In genomic region chr12:100127866-100128480, GRCm38 (mm10) we compare ENCODE assay signal across 10 mouse cellular contexts. TPM values are rescaled to one million over a fixed set of nuclear protein-coding genes. Genes with fewer than 3 reads are reported as not detected.
DNase-seq lines count a peak whose midpoint lies in the region; ATAC-seq and TF ChIP-seq lines count a peak whose summit lies in the region.
"Had no signal": no experiment of that assay in that cellular context is flagged by ENCODE, and none has a peak within 500 bp of the region (broad histone marks: within the 10 kb centered on the region; RNA-seq: fewer than 3 reads in every experiment).

No protein-coding gene starts in this region.

- H3K9ac ChIP-seq in heart, embryonic 11.5 days (ENCODE audit: low read depth, low read length), result peak overlapping the region; percentile 30; the same call in 1 of the 2 replicates
- H3K9ac ChIP-seq in intestine, embryonic 15.5 days, result no peak overlapping the region
- H3K9ac ChIP-seq: forebrain, embryonic 13.5 days had no signal

- H3K4me3 ChIP-seq in layer of hippocampus, adult 2 months, result no peak overlapping the region
- H3K4me3 ChIP-seq in heart, embryonic 11.5 days (ENCODE audit: low read depth, low read length), result no peak overlapping the region
- no peak overlapping the region for H3K4me3 ChIP-seq in intestine, embryonic 15.5 days (replicated peaks)
- H3K4me3 ChIP-seq: forebrain, embryonic 13.5 days; myocyte had no signal

- no peaks in the 10 kb centered on the region for H3K27me3 ChIP-seq in heart, embryonic 11.5 days (ENCODE audit: control insufficient read depth, insufficient read depth, low read length)
- no peaks in the 10 kb centered on the region for H3K27me3 ChIP-seq in intestine, embryonic 15.5 days (replicated peaks)
- H3K27me3 ChIP-seq: forebrain, embryonic 13.5 days; Patski had no signal

- ATAC-seq in heart, embryonic 11.5 days (replicated peaks; ENCODE audit: insufficient number of reproducible peaks, low FRiP score, low TSS enrichment), result peak; percentile 51
- no peak for ATAC-seq in intestine, embryonic 15.5 days
- ATAC-seq in activated CD4-positive, CD25-positive, alpha-beta regulatory T cell, adult 4 months, result no peak
- ATAC-seq: forebrain, embryonic 13.5 days; Patski had no signal

- TF ChIP-seq CTCF in layer of hippocampus, adult 2 months (conservative IDR thresholded peaks at IDR 0.05), result no peak

- no peaks in the 10 kb centered on the region for H3K9me3 ChIP-seq in heart, embryonic 11.5 days (replicated peaks; ENCODE audit: control insufficient read depth, low read length)
- no peaks in the 10 kb centered on the region for H3K9me3 ChIP-seq in intestine, embryonic 15.5 days
- H3K9me3 ChIP-seq: forebrain, embryonic 13.5 days had no signal

- H3K4me1 ChIP-seq in heart, embryonic 11.5 days (ENCODE audit: control insufficient read depth, insufficient read depth, low read length), result peaks cover 20% of the 10 kb centered on the region
- H3K4me1 ChIP-seq in intestine, embryonic 15.5 days (replicated peaks), result peaks cover 5% of the 10 kb centered on the region; the same call in 1 of the 2 replicates
- H3K4me1 ChIP-seq: forebrain, embryonic 13.5 days had no signal

- 36% methylated on average over 8 of the region's 8 CpGs for WGBS in heart, embryonic 11.5 days (ENCODE audit: insufficient replicate concordance)
- WGBS in intestine, embryonic 15.5 days, result 33% methylated on average over 8 of the region's 8 CpGs

- peak overlapping the region; percentile 12 for H3K4me2 ChIP-seq in heart, embryonic 11.5 days
- no peak overlapping the region for H3K4me2 ChIP-seq in intestine, embryonic 15.5 days (replicated peaks)
- H3K4me2 ChIP-seq: forebrain, embryonic 13.5 days had no signal

- peak; percentile 52 to 55 for DNase-seq in layer of hippocampus, adult 2 months (ENCODE audit: low spot score in 2 of 2)
- DNase-seq in layer of hippocampus, postnatal 25 days (ENCODE audit: extremely low spot score in 1 of 2, low spot score in 1 of 2), result no peak
- peak; percentile 80 for DNase-seq in lung, postnatal 25 days (ENCODE audit: low spot score)
- DNase-seq in adrenal gland, postnatal 36 days, result no peak

- peaks cover 40% of the 10 kb centered on the region for H3K36me3 ChIP-seq in heart, embryonic 11.5 days (ENCODE audit: control insufficient read depth, insufficient read depth, low read length)
- H3K36me3 ChIP-seq in intestine, embryonic 15.5 days, result peaks cover 38% of the 10 kb centered on the region

- H3K27ac ChIP-seq in layer of hippocampus, adult 2 months, result peak overlapping the region; percentile 82
- peak overlapping the region; percentile 85 for H3K27ac ChIP-seq in heart, embryonic 11.5 days (ENCODE audit: low read depth, low read length)
- H3K27ac ChIP-seq in intestine, embryonic 15.5 days, result peak overlapping the region; percentile 6; the same call in 1 of the 2 replicates
- H3K27ac ChIP-seq: forebrain, embryonic 13.5 days had no signal

RNA-seq across cellular contexts. Expression of gene Psmc1, which starts 18.0 kb away (rescaled TPM):
- 100 to 1,000 TPM; 185 to 207 TPM for total RNA-seq in layer of hippocampus, adult 2 months (2021)
- 100 to 1,000 TPM; 171 to 205 TPM for total RNA-seq in layer of hippocampus, postnatal 25 days (2021)
- polyA plus RNA-seq in heart, embryonic 11.5 days (2014; fragmentation: Nextera tagmentation; extraction: Ambion mirVana), result 243 and 280 TPM in 2 replicates
- polyA plus RNA-seq in intestine, embryonic 15.5 days (2015; fragmentation: Nextera tagmentation; extraction: Ambion mirVana), result 228 and 235 TPM in 2 replicates
- 100 to 1,000 TPM; 212 to 241 TPM for total RNA-seq in adrenal gland, postnatal 36 days (2021)
- polyA plus RNA-seq in activated CD4-positive, CD25-positive, alpha-beta regulatory T cell, adult 4 months (2017; shearing (Covaris generic)), result 100 to 1,000 TPM; 201 to 218 TPM

RNA-seq across cellular contexts. Expression of gene Nrde2, which starts 31.5 kb away (rescaled TPM):
- 10 to 100 TPM; 23.8 to 24.3 TPM for total RNA-seq in layer of hippocampus, adult 2 months (2021)
- 10 to 100 TPM; 19.4 to 21.7 TPM for total RNA-seq in layer of hippocampus, postnatal 25 days (2021)
- 6.2 and 10.1 TPM in 2 replicates for polyA plus RNA-seq in heart, embryonic 11.5 days (2014; fragmentation: Nextera tagmentation; extraction: Ambion mirVana)
- 10.2 and 12.1 TPM in 2 replicates for polyA plus RNA-seq in intestine, embryonic 15.5 days (2015; fragmentation: Nextera tagmentation; extraction: Ambion mirVana)
- total RNA-seq in adrenal gland, postnatal 36 days (2021), result 10 to 100 TPM; 11.6 to 20.2 TPM
- polyA plus RNA-seq in activated CD4-positive, CD25-positive, alpha-beta regulatory T cell, adult 4 months (2017; shearing (Covaris generic)), result 10 to 100 TPM; 13.0 to 15.3 TPM

Comparison
In these comparisons a context has a peak if more than half of its experiments do, and no peak if none do; other contexts are left out.
1. DNase-seq: peak in layer of hippocampus, adult 2 months (2 of 2) and lung, postnatal 25 days (single experiment); none in layer of hippocampus, postnatal 25 days (0 of 2) and adrenal gland, postnatal 36 days (0 of 2).
2. H3K27ac ChIP-seq: peak in every context shown above with its lines; median percentile 85 in heart, embryonic 11.5 days; 82 in layer of hippocampus, adult 2 months; 6 in intestine, embryonic 15.5 days.